Mouse (Mus musculus) adrenal gland, postnatal 36 days (tissue): ENCODE measurements at regions not wholly inside any gene's neighbourhood (a gene's known extent, or its start where the extent isn't known, plus 50 kb on each side); places are given as distances from the start of the nearest gene placed in this dataset.

Source experiments
- DNase-seq, 2 experiments: peaks; one replicate each; pipeline ENCODE4 v3.0.0; 2021; ENCODE audit warnings: mixed read lengths in 1 of 2

DNA sequence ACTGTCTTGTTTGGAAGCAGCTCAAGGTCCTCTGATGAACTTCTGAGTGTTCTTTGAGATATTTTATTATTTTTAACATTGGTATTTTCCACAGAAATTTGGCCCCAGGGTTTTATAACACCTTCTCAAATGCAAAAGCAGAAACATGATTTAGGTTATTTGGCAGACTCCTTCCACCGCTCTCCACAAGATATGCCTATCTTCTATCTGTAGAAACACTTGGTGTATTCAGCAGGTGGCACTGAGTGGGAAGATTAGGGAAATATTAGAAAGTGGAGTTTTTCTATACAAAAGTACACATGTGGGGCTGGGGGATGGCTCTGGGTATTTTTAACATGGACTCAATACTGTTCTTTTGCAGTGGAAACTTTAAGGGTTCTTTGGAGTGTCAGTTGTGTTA lies 475.3 kb downstream of the Dach1 start:
- no peak for DNase-seq

DNA sequence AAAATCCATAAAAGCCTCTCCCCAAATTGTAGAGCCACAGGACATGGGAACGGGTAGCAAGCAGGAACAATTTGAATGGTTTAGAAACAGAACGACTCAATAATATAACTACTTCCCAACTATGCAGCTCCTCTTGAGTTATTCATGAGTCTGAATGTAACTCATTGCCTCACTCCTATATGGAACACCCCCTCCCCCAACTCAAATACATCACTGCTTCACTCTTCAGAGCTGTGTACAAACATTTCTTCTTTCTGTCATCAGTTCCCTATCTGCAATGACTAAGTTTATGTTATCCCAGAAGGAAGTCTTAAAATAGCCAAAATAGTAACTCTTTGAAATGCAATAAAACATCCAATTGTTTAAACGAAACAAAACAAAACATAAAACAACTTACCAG lies 484.9 kb downstream of the Dach1 start:
- DNase-seq: no peak

DNA sequence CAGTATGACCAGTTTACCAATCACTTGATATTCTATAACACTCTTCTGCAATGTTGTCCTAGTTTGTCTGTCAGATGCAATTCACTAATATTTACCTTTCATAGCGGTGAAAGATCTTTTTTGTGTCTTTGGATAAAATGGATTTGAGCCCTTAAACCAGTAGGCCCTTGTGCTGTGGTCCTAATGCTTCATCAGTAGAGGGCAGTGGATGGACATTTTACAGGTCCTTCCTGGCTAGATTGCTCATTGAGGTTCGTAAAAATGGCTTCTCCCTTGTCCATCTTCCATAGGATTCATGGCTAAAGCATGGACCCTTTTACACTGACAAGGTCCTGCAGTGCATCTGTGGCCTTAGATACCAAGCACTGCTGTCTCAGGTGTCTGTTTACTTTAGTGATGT lies 501.8 kb downstream of the Dach1 start:
- no peak for DNase-seq

DNA sequence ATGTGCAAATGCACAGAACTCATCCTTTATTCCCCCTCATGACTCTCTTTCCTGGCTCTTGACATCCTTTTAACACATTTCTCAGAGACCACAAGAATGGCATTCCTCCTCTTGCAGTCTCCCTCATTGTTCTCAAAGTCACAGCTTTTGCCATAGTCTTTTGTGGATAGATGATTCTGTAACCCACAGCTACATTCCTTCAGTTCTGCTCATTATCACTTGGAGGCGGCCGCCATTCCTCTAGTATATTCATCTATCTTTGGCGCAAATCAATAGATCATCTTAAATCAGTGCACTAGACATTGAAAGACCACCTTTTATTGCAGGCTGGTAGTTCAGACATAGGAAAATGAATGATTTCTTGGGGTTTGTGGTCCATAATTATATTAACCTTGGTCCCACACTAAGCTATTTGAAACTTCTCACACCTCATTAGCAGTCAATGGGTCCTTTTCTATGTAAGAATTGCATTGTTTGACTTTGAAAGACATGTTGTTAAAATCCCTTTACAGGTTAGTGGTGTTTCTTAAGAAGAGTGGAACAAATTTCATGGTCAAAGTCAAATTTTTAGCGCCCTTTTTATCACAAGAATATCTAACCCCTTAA lies 531.3 kb downstream of the Dach1 start:
- no peak for DNase-seq

DNA sequence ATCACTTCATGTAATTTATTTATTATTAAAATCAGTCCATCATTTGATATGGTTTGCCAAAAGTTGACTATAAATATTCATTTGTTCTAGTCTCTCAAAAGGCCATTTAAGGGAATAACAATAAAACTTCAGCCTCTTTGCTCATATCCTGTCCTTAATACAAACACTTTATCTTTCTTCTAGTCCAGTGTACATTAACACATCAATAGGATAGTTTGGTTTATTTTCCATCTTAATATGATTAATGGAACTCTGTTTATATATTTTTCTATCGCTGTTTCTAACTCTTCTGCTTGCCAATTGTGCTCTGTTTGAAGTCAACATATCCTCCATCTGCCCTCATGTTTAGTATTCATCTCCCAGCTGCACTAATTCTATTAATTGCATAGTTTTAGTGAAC lies 558.1 kb downstream of the Dach1 start:
- DNase-seq: no peak

DNA sequence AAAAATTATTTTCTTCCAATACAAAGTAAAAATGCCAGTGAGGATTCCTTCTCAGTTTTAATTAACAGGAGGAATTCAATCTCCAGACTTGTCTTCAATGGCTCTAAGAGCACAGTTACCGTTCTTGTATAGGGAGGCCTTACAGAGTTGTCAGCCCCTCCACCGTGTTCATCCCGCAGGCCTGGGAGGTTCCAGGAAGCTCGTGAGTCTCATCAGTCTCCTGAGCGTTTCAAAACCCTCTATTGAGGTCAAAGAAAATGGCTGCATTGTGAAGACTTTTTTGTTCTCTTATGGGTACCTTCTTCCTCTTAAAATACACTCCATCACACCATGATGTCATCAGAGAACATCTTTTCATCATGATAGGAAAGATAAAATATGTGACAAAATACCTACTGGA lies 572.9 kb downstream of the Dach1 start:
- DNase-seq: no peak

DNA sequence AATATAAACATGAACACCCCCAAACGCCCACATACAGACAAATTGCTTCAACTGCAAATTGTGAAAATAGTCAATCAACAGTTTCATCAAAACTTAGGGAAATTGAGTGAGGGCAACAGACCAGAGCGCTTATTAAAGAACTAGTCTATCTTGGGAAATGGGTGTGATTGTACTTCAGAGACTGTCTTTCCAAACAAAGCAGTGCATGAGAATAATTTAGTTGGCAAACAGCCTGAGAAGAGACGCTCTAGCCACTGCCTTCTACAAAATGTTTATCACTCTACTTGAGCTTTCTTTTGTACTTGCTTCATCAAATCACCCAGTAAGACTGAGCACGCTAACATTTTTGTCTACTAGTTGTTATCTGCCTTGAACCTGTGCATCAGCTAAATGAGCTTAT lies 581.0 kb downstream of the Dach1 start:
- DNase-seq: no peak

DNA sequence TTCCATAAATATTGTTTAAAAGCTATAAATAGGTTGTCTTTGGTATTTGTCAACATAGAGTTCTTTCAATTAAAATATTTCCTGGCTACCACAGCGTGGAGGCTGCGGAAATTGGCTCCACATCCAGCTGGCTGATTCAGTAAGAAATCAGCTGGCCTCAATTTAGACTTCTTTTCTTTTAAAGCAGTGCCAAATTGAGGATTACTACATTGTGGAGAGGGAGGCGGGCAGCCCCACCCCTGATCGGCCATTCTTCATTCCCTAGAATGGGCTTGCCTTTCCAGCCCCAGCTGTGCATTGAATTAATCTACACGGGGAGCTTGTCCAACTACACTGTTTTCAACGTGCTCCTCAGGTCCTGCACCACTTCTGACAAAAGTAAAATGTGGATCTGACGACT lies 581.4 kb downstream of the Dach1 start:
- peak in 1 of 2 experiments; percentile 7 for DNase-seq

DNA sequence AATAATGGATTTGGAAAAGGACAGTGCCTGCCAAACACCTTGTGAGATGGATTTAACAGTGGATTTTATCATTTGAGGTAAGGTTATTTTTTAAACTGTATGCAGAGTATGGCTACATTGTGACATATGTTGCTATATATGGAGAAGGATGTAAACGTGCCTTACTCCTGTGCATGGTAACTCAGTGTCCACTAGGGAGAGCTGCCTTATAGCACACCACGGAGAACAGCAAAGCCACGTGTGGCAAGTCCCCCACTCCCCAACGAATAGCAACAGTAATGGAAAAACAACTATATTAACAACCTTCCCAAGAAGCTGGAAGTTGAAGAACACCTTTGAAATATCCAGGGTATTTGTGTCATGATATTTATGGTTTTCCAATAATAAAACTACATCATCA lies 582.6 kb downstream of the Dach1 start:
- no peak for DNase-seq

DNA sequence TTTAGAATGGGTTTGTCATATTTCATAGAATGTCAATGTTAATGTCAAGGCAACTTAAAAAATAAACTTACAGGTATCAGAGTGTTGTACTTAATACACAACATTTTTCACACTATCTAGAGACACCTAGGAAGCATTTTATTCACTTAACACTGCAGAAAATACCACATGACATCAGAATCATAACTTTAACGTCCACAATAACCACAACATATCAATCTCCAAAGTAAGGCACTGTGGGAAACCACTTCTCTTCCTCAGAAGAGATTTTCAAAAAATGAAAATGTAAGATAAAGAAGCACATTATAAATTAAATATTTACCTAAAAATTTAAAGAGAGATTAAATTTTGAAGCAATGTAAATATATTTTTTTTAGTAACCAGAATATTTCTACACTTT lies 599.3 kb downstream of the Dach1 start:
- DNase-seq: no peak

DNA sequence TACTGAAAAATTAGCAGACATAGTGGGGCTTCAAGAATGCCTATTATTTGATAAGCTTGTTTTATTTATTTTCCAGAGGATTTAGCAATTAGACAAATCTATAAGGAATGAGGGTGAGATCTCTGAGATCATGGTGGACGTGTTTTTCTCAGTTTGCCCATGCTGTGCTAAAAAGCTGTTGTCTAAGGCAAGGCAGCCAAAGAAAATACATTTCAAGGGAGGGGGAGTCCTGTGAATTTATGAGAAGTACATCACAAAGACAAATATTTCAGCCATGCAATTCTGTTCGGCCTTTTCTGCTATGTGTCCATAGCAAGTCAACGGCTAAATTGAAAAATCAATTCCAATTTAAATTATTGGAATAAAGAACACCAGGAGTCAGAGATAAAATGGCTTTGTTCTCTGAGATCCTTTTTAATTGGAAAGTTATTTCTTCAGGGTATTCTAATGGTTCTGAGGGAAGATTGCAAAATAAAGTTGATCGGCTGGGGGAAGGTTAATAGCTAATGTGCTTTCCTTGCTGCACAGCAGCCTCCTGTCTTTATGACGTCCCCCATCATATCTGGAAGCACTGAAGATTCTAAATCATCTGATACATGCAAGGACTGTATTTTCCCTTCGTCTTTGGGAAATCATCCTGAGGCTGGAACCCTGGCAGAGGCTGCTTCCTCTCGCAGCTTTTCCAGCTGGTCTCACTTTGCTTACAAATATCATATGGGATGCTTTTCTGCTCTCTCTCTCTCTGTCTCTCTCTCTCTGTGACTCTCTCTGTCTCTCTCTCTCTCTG lies 609.3 kb downstream of the Dach1 start:
- no peak for DNase-seq

DNA sequence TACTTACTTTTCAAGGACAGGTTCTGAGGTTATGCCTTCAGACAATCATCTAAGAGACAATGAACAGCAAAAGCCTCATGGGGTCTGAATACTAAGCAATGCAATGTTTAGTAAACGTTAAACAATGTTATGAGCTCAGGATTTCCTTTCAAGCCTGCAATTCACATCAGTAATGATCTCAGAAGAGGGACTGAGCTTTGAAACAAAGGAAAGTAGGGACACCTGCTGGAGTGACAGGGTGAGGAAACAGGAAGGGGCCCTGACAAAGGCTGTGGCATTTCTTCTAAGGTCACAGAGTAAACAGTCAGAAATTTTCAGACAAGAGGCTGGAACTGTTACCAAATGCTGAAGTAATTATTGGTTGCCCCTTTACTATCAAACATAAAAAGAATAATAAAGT lies 610.0 kb downstream of the Dach1 start:
- DNase-seq: no peak

DNA sequence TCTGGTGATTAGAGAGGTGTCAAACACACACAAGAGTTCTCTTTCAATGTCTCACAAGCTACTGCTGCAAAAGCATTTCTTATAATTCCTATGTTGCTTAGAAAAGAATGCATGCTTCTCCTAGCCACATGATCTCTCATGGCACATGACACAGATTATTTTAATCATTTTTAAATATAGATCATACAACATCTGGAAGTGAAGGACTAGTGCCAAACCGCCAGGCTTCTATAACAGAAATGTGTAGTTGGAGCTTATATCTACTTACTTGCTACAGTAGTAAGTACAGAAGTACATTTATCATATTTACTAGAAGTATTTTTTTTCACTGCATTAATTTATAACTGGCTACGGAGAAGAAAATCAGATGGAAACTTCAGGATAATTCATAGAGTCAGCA lies 611.3 kb downstream of the Dach1 start:
- no peak for DNase-seq

DNA sequence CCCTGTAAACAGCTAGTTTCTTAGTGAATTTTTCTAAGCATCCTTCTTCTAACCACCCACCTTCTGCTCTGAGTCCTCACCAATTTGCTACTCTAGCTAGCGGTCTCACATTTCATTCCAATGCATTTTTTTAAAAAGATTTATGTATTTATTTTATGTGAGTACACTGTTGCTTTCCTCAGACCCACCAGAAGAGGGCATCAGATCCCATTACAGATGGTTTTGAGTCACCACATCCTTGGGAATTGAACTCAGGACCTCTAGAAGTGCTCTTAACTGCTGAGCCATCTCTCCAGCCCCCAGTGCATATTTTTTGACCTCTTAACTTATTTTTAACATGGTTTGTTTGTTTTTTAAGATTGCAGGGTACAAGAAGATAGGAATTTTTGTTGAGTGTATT lies 611.7 kb downstream of the Dach1 start:
- DNase-seq: no peak

DNA sequence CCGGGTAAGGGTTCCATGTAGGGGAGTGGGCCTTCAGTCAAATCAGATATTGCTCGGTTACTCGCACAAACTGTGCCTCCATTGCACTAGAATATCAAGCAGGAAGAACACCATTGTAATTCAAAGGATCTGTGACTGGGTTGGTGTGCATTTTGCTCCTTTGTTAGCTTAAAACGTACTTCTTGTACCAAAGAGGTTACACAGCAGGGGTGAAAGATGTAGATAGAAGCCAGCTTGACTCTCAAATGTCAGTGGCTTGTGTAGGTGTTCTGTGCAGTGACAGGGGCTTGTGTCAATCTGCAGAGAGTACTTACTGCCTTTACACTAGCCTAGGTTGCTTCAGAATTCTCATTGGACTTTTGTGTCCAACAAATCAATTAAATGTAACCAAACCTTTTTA lies 623.3 kb downstream of the Dach1 start:
- no peak for DNase-seq

DNA sequence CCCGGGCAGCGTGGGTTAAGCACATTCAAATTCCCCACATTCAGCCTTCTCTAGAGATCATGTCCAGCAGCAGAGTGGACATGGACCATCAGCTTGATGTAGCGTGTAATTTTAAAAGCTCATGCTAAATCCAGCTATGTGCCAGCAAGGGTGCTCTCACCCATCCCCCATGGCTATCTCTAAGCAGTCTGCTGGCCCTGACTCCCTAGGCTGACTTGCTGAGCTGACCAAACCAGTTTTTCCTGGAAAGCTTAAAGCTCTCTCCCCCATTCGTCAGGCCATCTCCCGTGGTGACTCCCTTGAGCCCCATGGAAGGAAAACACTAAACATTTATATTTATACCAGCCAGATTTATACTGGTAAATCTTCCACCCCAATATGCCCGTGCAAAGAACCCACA lies 625.3 kb downstream of the Dach1 start:
- DNase-seq: no peak

DNA sequence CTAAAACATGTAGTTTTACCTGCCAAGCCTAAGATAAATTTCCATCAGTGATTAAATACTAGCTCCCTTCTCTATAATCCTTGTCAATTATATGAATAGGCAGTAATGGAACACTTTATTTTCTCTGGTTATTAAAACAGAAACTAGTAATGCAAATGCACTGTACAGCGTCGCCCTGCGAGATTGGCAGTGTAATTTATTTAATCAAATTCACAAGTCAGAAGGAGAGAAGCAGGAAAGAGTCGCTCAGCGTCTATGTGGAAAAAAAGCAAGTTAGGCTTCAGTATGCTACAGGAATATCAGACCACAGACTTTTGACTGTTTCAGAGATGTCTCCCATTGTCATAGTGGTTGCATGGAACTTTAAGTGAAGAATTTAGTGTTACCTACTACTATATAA lies 632.6 kb downstream of the Dach1 start:
- no peak for DNase-seq

DNA sequence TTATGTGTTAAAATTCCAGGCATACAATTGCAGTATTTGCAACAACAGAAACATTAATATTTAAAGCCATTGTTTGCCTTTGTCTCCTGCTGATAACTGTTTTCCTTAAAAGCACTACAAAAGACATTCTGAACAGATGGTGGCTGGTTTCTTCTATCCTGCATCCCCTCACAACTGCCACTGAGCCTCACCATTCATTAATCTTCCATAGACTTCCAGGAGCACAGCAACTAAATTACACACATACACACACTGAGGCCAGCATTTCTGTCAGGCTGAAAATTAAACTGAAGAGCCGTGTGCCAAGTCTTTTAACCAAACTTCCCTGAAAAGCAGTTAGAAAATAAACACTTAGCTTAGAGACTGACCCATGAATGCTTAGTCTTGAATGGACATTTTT lies 658.2 kb downstream of the Dach1 start:
- no peak for DNase-seq

DNA sequence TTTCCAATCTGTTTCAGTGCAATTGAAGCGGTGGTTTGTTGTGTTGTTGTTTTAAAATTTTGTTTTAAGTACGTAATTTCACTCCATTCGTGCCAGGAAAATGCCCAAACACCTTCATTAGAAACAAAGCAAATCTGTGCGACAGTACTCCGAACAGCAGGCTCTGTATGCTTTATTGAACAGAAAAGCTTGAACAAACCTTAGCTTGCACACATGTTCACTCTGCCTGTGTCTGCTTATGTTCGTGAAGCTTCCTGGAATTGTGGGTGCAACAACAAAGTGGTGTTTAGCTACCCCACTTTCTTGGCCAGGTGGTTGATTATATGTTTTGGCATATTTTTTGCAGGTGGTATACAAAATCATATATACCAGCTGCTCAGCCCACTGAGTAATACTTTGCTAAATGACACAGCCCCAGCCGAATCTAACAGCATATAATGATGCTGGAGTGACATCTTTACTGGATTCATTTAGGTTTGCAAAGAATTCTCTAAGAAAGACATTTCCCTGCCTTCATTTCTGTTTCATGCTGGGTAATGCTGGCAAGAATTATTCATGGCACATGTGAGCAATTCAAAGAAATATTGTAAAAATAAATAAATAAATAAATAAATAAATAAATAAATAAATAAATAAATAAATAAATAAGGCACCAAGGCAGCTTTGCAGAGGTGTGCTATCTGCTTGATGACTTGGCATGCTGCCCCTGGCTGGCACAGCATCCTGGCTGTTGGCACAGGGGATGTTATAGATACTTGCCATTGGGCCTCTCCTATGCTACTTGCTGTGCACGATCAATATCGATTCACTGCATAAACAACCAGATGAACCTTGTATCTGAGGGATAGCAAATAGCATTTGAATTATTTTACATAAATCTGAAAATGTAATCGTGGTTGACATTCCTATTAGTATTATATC lies 679.9 kb downstream of the Dach1 start:
- DNase-seq: no peak

DNA sequence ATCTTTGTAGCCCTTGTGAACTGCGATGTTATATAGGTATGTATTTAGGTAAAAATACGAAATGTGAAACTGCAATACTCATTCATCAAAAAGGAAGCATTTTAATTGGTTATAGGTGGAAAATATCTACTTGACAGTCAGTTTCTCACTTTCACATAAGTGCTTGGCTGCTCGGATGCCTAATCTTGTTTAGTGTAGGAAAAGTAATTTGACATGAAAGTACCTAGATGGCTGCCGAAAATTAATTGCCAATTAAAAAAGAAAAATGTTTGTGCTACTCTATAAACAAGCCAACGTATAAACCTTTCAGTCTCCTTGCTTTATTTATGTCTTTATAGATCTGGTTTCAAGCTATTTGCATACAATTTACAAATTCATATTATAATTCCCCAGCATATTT lies 691.3 kb downstream of the Dach1 start:
- no peak for DNase-seq

DNA sequence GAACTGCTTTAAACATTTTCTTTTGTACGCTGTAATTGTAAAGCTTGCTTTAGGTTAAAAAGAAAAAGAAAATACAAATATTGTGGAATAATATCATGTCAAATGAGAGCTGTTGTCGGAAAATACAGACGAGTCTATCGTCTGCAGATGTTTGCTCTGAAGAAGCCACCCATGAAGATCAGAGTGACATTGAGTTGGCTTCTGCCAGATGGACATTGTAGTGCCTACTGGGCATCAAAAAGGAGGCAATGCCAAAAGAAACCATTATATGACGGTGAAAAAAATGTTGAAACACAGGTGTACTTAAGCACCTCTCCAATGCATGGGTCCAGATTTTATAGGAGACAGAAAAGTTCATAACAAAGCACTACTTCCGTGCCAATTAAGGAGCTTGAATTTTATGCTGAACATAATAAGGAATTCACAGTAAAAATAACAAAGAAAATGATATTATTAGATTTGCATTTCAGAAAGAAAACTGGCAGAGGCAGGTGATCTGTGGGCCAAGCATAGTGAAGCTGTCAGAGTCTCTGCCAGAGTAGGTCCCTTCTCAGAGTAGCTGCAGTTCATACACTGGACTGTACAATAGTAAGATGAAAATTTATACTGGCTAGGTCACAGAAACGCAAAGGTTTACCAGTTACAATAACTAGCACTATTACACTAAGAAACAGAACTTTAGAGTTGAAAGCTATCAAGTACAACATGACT lies 718.9 kb downstream of the Dach1 start:
- no peak for DNase-seq

DNA sequence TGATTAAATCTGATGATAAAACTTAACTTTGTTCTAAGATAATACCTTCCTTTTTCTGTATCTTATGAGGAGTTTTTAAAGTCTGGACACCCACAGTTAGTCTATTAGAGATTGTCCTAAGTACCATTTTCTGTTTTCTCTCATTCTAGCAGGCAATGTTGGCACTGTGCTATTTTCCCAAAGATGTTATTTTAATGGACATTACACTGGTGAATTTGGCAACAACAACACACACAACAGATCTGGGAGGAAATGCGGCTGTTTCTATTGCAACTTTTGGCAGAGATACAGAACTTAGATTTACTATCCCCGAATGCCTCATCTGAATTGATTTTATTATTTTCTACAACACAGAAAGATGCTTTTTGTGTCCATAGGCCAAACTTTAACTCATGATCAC lies 720.9 kb downstream of the Dach1 start:
- DNase-seq: no peak

DNA sequence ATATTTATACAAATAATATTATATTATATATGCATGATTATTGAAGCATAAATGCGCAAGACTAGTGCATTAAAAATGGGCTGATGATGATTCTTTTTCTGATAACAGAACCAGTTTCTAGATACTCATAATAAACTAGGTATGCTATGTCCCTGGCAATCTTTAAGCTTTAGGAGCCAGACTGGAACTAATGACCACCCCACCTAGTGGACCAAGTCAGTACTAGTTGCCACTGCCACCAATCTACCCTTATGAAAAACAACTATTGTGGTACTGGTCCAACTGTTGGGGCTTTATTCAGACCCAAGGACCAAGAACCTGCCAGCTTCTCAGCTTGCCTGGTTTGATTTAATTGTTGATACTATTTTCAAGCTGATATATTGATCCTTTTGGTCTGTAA lies 722.8 kb downstream of the Dach1 start:
- DNase-seq: no peak
